Mouse (Mus musculus): ENCODE measurements around the gene Soat2.

The Soat2 gene

GRCm38 (mm10) chr15:102183076-102183475 is 32.8 kb downstream of the Soat2 start:
- DNase-seq (ENCODE audit: inconsistent age in 2 of 2, low spot score in 1 of 2): no peak

- peak; percentile 63 to 79 for DNase-seq (ENCODE audit: inconsistent age in 2 of 2, low spot score in 1 of 2)
Measured at GRCm38 (mm10) chr15:102186239-102186638, 35.9 kb downstream of the Soat2 start.

- no peak for DNase-seq (ENCODE audit: inconsistent age in 2 of 2, low spot score in 1 of 2)
Measured at GRCm38 (mm10) chr15:102188096-102188495, 37.8 kb downstream of the Soat2 start.

- DNase-seq (ENCODE audit: inconsistent age in 2 of 2, low spot score in 1 of 2): peak in 1 of 2 experiments; percentile 26
Measured at GRCm38 (mm10) chr15:102188883-102189282, 38.6 kb downstream of the Soat2 start.

- DNase-seq (ENCODE audit: inconsistent age in 2 of 2, low spot score in 1 of 2): peak in 1 of 2 experiments; percentile 26
Measured at GRCm38 (mm10) chr15:102191699-102192098, 41.4 kb downstream of the Soat2 start.

GRCm38 (mm10) chr15:102192271-102192812 is 42.0 kb downstream of the Soat2 start:
- peak in 1 of 2 experiments; percentile 35 for DNase-seq (ENCODE audit: inconsistent age in 2 of 2, low spot score in 1 of 2)

- DNase-seq (ENCODE audit: inconsistent age in 2 of 2, low spot score in 1 of 2): no peak
Measured at GRCm38 (mm10) chr15:102192820-102193386, 42.6 kb downstream of the Soat2 start.

- peak in 1 of 2 experiments; percentile 42 for DNase-seq (ENCODE audit: inconsistent age in 2 of 2, low spot score in 1 of 2)
Measured at GRCm38 (mm10) chr15:102193652-102194051, 43.3 kb downstream of the Soat2 start.

GRCm38 (mm10) chr15:102194439-102194838 is 44.1 kb downstream of the Soat2 start:
- no peak for DNase-seq (ENCODE audit: inconsistent age in 2 of 2, low spot score in 1 of 2)

- peak in 1 of 2 experiments; percentile 57 for DNase-seq (ENCODE audit: inconsistent age in 2 of 2, low spot score in 1 of 2)
Measured at GRCm38 (mm10) chr15:102195373-102195772, 45.0 kb downstream of the Soat2 start.

GRCm38 (mm10) chr15:102198841-102199240 is 48.5 kb downstream of the Soat2 start:
- DNase-seq (ENCODE audit: inconsistent age in 2 of 2, low spot score in 1 of 2): peak in 1 of 2 experiments; percentile 44

GRCm38 (mm10) chr15:102202971-102203834 is 52.9 kb downstream of the Soat2 start, which contains the start of gene Zfp740:
Gene Zfp740 (plus strand): TSS chr15:102203249.
- DNase-seq (ENCODE audit: inconsistent age in 2 of 2, low spot score in 1 of 2): peak; percentile 98 to 99

GRCm38 (mm10) chr15:102203835-102204381 is 53.6 kb downstream of the Soat2 start:
- peak; percentile 80 to 89 for DNase-seq (ENCODE audit: inconsistent age in 2 of 2, low spot score in 1 of 2)

- DNase-seq (ENCODE audit: inconsistent age in 2 of 2, low spot score in 1 of 2): peak; percentile 42 to 67
Measured at GRCm38 (mm10) chr15:102204674-102205505, 54.6 kb downstream of the Soat2 start, which contains the start of gene Csad. Gene Csad (minus strand): TSS chr15:102204724.

GRCm38 (mm10) chr15:102205779-102206178 is 55.5 kb downstream of the Soat2 start:
- DNase-seq (ENCODE audit: inconsistent age in 2 of 2, low spot score in 1 of 2): peak in 1 of 2 experiments; percentile 66

GRCm38 (mm10) chr15:102207351-102207750 is 57.0 kb downstream of the Soat2 start:
- DNase-seq (ENCODE audit: inconsistent age in 2 of 2, low spot score in 1 of 2): no peak

GRCm38 (mm10) chr15:102208092-102208561 is 57.8 kb downstream of the Soat2 start:
- DNase-seq (ENCODE audit: inconsistent age in 2 of 2, low spot score in 1 of 2): no peak

GRCm38 (mm10) chr15:102209114-102209513 is 58.8 kb downstream of the Soat2 start:
- no peak for DNase-seq (ENCODE audit: inconsistent age in 2 of 2, low spot score in 1 of 2)

- DNase-seq (ENCODE audit: inconsistent age in 2 of 2, low spot score in 1 of 2): peak in 1 of 2 experiments; percentile 30
Measured at GRCm38 (mm10) chr15:102210816-102211215, 60.5 kb downstream of the Soat2 start.

GRCm38 (mm10) chr15:102211895-102212294 is 61.6 kb downstream of the Soat2 start:
- DNase-seq (ENCODE audit: inconsistent age in 2 of 2, low spot score in 1 of 2): peak in 1 of 2 experiments; percentile 29

All from adrenal gland, adult (tissue).